In the genomic region with DNA sequence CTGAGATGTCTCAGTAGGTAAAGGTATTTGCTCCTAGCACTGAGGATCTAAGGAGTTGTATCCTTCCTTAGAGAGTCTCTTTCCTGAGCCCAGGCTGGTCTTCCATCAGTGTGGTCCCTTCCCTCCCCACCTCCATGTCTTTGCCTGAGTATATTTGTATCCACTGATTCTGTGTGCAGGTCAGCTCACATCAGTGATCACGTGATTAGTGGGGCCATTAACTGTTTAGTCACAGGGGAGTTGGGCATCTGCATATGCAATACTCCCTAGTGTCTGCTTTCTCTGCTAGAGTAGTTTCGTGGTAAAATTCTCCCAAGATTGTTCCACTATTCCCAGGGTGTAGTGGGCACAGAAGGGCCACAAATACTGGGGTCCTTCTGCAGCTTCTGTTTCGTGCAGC, we compare ENCODE assay signal across 34 mouse cellular contexts. TPM values are rescaled to one million over a fixed set of nuclear protein-coding genes. Genes with fewer than 3 reads are reported as not detected.
"Had no signal": no experiment of that assay in that cellular context is flagged by ENCODE, and none has a peak within 500 bp of the region (broad histone marks: within the 10 kb centered on the region; RNA-seq: fewer than 3 reads in every experiment).

No protein-coding gene starts in this region.

- H3K4me1 ChIP-seq: limb, embryonic 10.5 days; limb, embryonic 12.5 days; limb, embryonic 13.5 days; limb, embryonic 15.5 days; liver, embryonic 12.5 days; liver, embryonic 13.5 days; liver, embryonic 15.5 days; lung, embryonic 15.5 days; megakaryocyte, embryonic 14.5 days; midbrain, embryonic 10.5 days; midbrain, embryonic 12.5 days; midbrain, embryonic 13.5 days; midbrain, embryonic 15.5 days; neural tube, embryonic 12.5 days had no signal

- H3K4me3 ChIP-seq: limb, embryonic 10.5 days; limb, embryonic 12.5 days; limb, embryonic 13.5 days; limb, embryonic 15.5 days; liver, embryonic 12.5 days; liver, embryonic 13.5 days; liver, embryonic 15.5 days; lung, embryonic 15.5 days; megakaryocyte, embryonic 14.5 days; midbrain, embryonic 10.5 days; midbrain, embryonic 12.5 days; midbrain, embryonic 13.5 days; midbrain, embryonic 15.5 days; myocyte; neural tube, embryonic 12.5 days had no signal

- H3K27me3 ChIP-seq: limb, embryonic 12.5 days; limb, embryonic 13.5 days; limb, embryonic 15.5 days; liver, embryonic 12.5 days; liver, embryonic 13.5 days; liver, embryonic 15.5 days; lung, embryonic 15.5 days; megakaryocyte, embryonic 14.5 days; midbrain, embryonic 12.5 days; midbrain, embryonic 13.5 days; midbrain, embryonic 15.5 days; neural tube, embryonic 12.5 days had no signal

- H3K36me3 ChIP-seq: limb, embryonic 10.5 days; limb, embryonic 12.5 days; limb, embryonic 13.5 days; limb, embryonic 15.5 days; liver, embryonic 12.5 days; liver, embryonic 13.5 days; liver, embryonic 15.5 days; lung, embryonic 15.5 days; midbrain, embryonic 10.5 days; midbrain, embryonic 12.5 days; midbrain, embryonic 13.5 days; midbrain, embryonic 15.5 days; neural tube, embryonic 12.5 days had no signal

- H3K9me3 ChIP-seq: limb, embryonic 10.5 days; limb, embryonic 12.5 days; limb, embryonic 13.5 days; limb, embryonic 15.5 days; liver, embryonic 12.5 days; liver, embryonic 13.5 days; liver, embryonic 15.5 days; lung, embryonic 15.5 days; midbrain, embryonic 10.5 days; midbrain, embryonic 12.5 days; midbrain, embryonic 13.5 days; midbrain, embryonic 15.5 days; neural tube, embryonic 12.5 days had no signal

- H3K27ac ChIP-seq: limb, embryonic 10.5 days; limb, embryonic 12.5 days; limb, embryonic 13.5 days; limb, embryonic 15.5 days; liver, embryonic 12.5 days; liver, embryonic 13.5 days; liver, embryonic 14.5 days; liver, embryonic 15.5 days; lung, embryonic 15.5 days; macrophage; midbrain, embryonic 10.5 days; midbrain, embryonic 12.5 days; midbrain, embryonic 13.5 days; midbrain, embryonic 15.5 days; neural tube, embryonic 12.5 days had no signal

- DNase-seq: left cerebral cortex, postnatal 4 days; liver; liver, embryonic 13.5 days; liver, postnatal 0 days; lung, adult 18-20 months; lung, adult 2 months; lung, embryonic 14.5 days; lung, postnatal 10 days; lung, postnatal 14 days; lung, postnatal 36 days; lung, postnatal 4 days; midbrain, embryonic 14.5 days had no signal

- H3K9ac ChIP-seq: limb, embryonic 12.5 days; limb, embryonic 13.5 days; limb, embryonic 15.5 days; liver, embryonic 12.5 days; liver, embryonic 13.5 days; liver, embryonic 14.5 days; liver, embryonic 15.5 days; liver, postnatal 0 days; lung, embryonic 14.5 days; lung, embryonic 15.5 days; midbrain, embryonic 12.5 days; midbrain, embryonic 13.5 days; midbrain, embryonic 15.5 days; neural tube, embryonic 12.5 days had no signal

- ATAC-seq: liver, embryonic 12.5 days; liver, postnatal 0 days; lung, postnatal 0 days; midbrain, embryonic 13.5 days; midbrain, embryonic 15.5 days; midbrain, embryonic 16.5 days had no signal

- H3K4me2 ChIP-seq: limb, embryonic 12.5 days; limb, embryonic 13.5 days; limb, embryonic 15.5 days; liver, embryonic 11.5 days; liver, embryonic 12.5 days; liver, embryonic 13.5 days; liver, embryonic 15.5 days; lung, embryonic 14.5 days; lung, embryonic 15.5 days; midbrain, embryonic 11.5 days; midbrain, embryonic 12.5 days; midbrain, embryonic 13.5 days; midbrain, embryonic 15.5 days; neural tube, embryonic 12.5 days had no signal

RNA-seq across cellular contexts. Expression of gene Emcn, which starts 28.3 kb away (rescaled TPM):
- total RNA-seq: megakaryocyte, adult 5-6 weeks; monocyte, adult 5-6 weeks had no signal
- polyA plus RNA-seq: macrophage, myocyte had no signal
